Mouse (Mus musculus): ENCODE measurements around the gene Adora1.

DNA sequence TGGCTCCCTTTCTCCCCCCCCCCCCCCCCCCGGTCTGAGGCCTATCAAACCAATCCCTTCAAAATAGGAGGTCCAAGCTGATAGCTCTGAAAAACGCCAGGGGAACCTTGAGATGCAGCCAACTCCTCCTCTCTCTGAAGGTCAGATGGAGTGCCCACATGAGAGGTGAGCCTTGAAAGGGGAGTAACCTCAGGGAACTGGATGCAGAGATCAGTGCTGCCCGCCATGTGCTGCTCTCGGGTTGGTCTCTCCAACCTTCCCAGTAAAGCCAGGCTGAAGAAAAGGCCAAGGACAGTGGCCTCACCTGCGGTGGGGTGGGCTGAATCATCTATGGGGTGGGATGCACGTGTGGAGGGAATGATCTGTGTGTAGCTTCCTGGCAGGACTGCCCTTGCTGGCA, 22.9 kb downstream of the Adora1 start:
- TF ChIP-seq GATA1 (IDR thresholded peaks at IDR 0.05; ENCODE audit: borderline replicate concordance, low read length) = no peak
- no peak for TF ChIP-seq FLI1 (IDR thresholded peaks at IDR 0.05; ENCODE audit: low read length)
